Mouse (Mus musculus) spleen, postnatal 14 days (tissue): ENCODE results near the gene Klc4.

ENCODE experiments used
- DNase-seq, 2 experiments: peaks; one replicate each; pipeline ENCODE4 v3.0.0; 2021 to 2022; ENCODE audit warnings: low spot score in 2 of 2

Klc4 gene

GRCm38 (mm10) chr17:46651755-46652547, 6.1 kb upstream of the Klc4 start:
- no peak for DNase-seq

- no peak for DNase-seq
These were observed 5.5 kb upstream of the Klc4 start for GRCm38 (mm10) chr17:46651292-46651691.

GRCm38 (mm10) chr17:46650232-46651031, 4.6 kb upstream of the Klc4 start, which contains the start of gene Cul7:
Cul7 (plus strand) TSS chr17:46650337.
- DNase-seq = peak; percentile 58 to 65

GRCm38 (mm10) chr17:46649811-46650210, 4.0 kb upstream of the Klc4 start:
- no peak for DNase-seq

GRCm38 (mm10) chr17:46648436-46648835, 2.6 kb upstream of the Klc4 start:
- no peak for DNase-seq

- DNase-seq = no peak
These were observed 1.5 kb upstream of the Klc4 start for GRCm38 (mm10) chr17:46647279-46647678.

GRCm38 (mm10) chr17:46646322-46646662, 470 bp upstream of the Klc4 start:
- DNase-seq = no peak

GRCm38 (mm10) chr17:46644916-46645475, 826 bp downstream of the Klc4 start:
- no peak for DNase-seq

GRCm38 (mm10) chr17:46644152-46644805, 1.5 kb downstream of the Klc4 start:
- no peak for DNase-seq

GRCm38 (mm10) chr17:46642060-46642459, 3.8 kb downstream of the Klc4 start:
- DNase-seq = no peak

GRCm38 (mm10) chr17:46639929-46640328, 5.9 kb downstream of the Klc4 start:
- no peak for DNase-seq

GRCm38 (mm10) chr17:46636831-46637523, 8.8 kb downstream of the Klc4 start:
- DNase-seq = no peak

- DNase-seq = no peak
These were observed 16.0 kb downstream of the Klc4 start for GRCm38 (mm10) chr17:46629685-46630441.

- DNase-seq = no peak
These were observed 16.8 kb downstream of the Klc4 start, which contains the start of gene Ptk7 for GRCm38 (mm10) chr17:46628791-46629684. Ptk7 (minus strand) TSS chr17:46629504.

GRCm38 (mm10) chr17:46628471-46628790, 17.4 kb downstream of the Klc4 start:
- DNase-seq = no peak

GRCm38 (mm10) chr17:46627409-46627808, 18.4 kb downstream of the Klc4 start:
- DNase-seq = no peak

GRCm38 (mm10) chr17:46624598-46624997, 21.2 kb downstream of the Klc4 start:
- no peak for DNase-seq

GRCm38 (mm10) chr17:46623819-46624557, 21.8 kb downstream of the Klc4 start:
- no peak for DNase-seq

GRCm38 (mm10) chr17:46622269-46622668, 23.6 kb downstream of the Klc4 start:
- DNase-seq = no peak
